12 mouse cellular contexts compared by ENCODE assay signal in genomic region chr4:98511964-98512743, GRCm38 (mm10).
DNase-seq lines count a peak whose midpoint lies in the region; ATAC-seq and TF ChIP-seq lines count a peak whose summit lies in the region.
"Had no signal": no experiment of that assay in that cellular context is flagged by ENCODE, and none has a peak within 500 bp of the region (broad histone marks: within the 10 kb centered on the region; RNA-seq: fewer than 3 reads in every experiment).

No protein-coding gene starts in this region.

- no peaks in the 10 kb centered on the region for H3K4me1 ChIP-seq in embryonic facial prominence, embryonic 11.5 days (ENCODE audit: control insufficient read depth, insufficient read depth, low read length)
- peaks cover 10% of the 10 kb centered on the region for H3K4me1 ChIP-seq in embryonic facial prominence, embryonic 10.5 days
- H3K4me1 ChIP-seq in hindbrain, postnatal 0 days (ENCODE audit: insufficient read depth, low read length) = no peaks in the 10 kb centered on the region
- no peaks in the 10 kb centered on the region for H3K4me1 ChIP-seq in hindbrain, embryonic 12.5 days
- H3K4me1 ChIP-seq in forebrain, embryonic 13.5 days = peaks cover 23% of the 10 kb centered on the region

- H3K27me3 ChIP-seq in embryonic facial prominence, embryonic 11.5 days (ENCODE audit: control insufficient read depth, insufficient read depth, low read length) = no peaks in the 10 kb centered on the region
- H3K27me3 ChIP-seq in embryonic facial prominence, embryonic 10.5 days (replicated peaks; ENCODE audit: low read depth, poor library complexity, severe bottlenecking) = no peaks in the 10 kb centered on the region
- no peaks in the 10 kb centered on the region for H3K27me3 ChIP-seq in hindbrain, postnatal 0 days (ENCODE audit: insufficient read depth, low read length)
- no peaks in the 10 kb centered on the region for H3K27me3 ChIP-seq in hindbrain, embryonic 12.5 days
- no peaks in the 10 kb centered on the region for H3K27me3 ChIP-seq in forebrain, embryonic 13.5 days

- peak; percentile 26; the same call in 1 of the 2 replicates for TF ChIP-seq CTCF in hindbrain, postnatal 0 days (IDR thresholded peaks at IDR 0.05; ENCODE audit: low read depth)

- H3K9ac ChIP-seq in embryonic facial prominence, embryonic 11.5 days (replicated peaks; ENCODE audit: low read length) = no peak overlapping the region
- H3K9ac ChIP-seq in hindbrain, postnatal 0 days (replicated peaks; ENCODE audit: low read length) = no peak overlapping the region
- H3K9ac ChIP-seq in hindbrain, embryonic 12.5 days = no peak overlapping the region
- H3K9ac ChIP-seq in forebrain, embryonic 13.5 days = no peak overlapping the region
- H3K9ac ChIP-seq: hindbrain, embryonic 14.5 days had no signal

- WGBS in embryonic facial prominence, embryonic 11.5 days = 87% methylated on average over 10 of the region's 10 CpGs
- WGBS in embryonic facial prominence, embryonic 10.5 days = 86% methylated on average over 10 of the region's 10 CpGs
- WGBS in hindbrain, postnatal 0 days = 66% methylated on average over 10 of the region's 10 CpGs
- WGBS in hindbrain, embryonic 12.5 days = 84% methylated on average over 10 of the region's 10 CpGs
- 78% methylated on average over 10 of the region's 10 CpGs for WGBS in forebrain, embryonic 13.5 days

- no peaks in the 10 kb centered on the region for H3K36me3 ChIP-seq in embryonic facial prominence, embryonic 11.5 days (replicated peaks; ENCODE audit: control insufficient read depth, insufficient read depth, low read depth, low read length)
- no peaks in the 10 kb centered on the region for H3K36me3 ChIP-seq in embryonic facial prominence, embryonic 10.5 days (replicated peaks)
- H3K36me3 ChIP-seq in hindbrain, postnatal 0 days (ENCODE audit: insufficient read depth, low read length) = no peaks in the 10 kb centered on the region
- no peaks in the 10 kb centered on the region for H3K36me3 ChIP-seq in hindbrain, embryonic 12.5 days
- no peaks in the 10 kb centered on the region for H3K36me3 ChIP-seq in forebrain, embryonic 13.5 days (ENCODE audit: poor library complexity, severe bottlenecking)

- no peak overlapping the region for H3K4me2 ChIP-seq in embryonic facial prominence, embryonic 11.5 days (ENCODE audit: low read depth, low read length)
- H3K4me2 ChIP-seq in hindbrain, postnatal 0 days (ENCODE audit: low read depth, low read length) = no peak overlapping the region
- H3K4me2 ChIP-seq in hindbrain, embryonic 12.5 days (replicated peaks) = no peak overlapping the region
- H3K4me2 ChIP-seq in forebrain, embryonic 13.5 days = no peak overlapping the region
- H3K4me2 ChIP-seq: hindbrain, embryonic 14.5 days had no signal

- no peak overlapping the region for H3K4me3 ChIP-seq in embryonic facial prominence, embryonic 11.5 days (ENCODE audit: low read depth, low read length)
- no peak overlapping the region for H3K4me3 ChIP-seq in embryonic facial prominence, embryonic 10.5 days
- H3K4me3 ChIP-seq in hindbrain, postnatal 0 days (ENCODE audit: low read length) = no peak overlapping the region
- H3K4me3 ChIP-seq in hindbrain, embryonic 12.5 days = no peak overlapping the region
- H3K4me3 ChIP-seq in forebrain, embryonic 13.5 days = no peak overlapping the region

- H3K27ac ChIP-seq in embryonic facial prominence, embryonic 11.5 days (replicated peaks; ENCODE audit: low read depth, low read length) = no peak overlapping the region
- H3K27ac ChIP-seq in embryonic facial prominence, embryonic 10.5 days (replicated peaks) = no peak overlapping the region
- H3K27ac ChIP-seq in hindbrain, postnatal 0 days = no peak overlapping the region
- H3K27ac ChIP-seq in hindbrain, embryonic 12.5 days = no peak overlapping the region
- H3K27ac ChIP-seq in forebrain, embryonic 13.5 days = peak overlapping the region; percentile 16; the same call in 1 of the 2 replicates
- H3K27ac ChIP-seq: hindbrain, embryonic 14.5 days had no signal

- ATAC-seq in embryonic facial prominence, embryonic 11.5 days (replicated peaks; ENCODE audit: insufficient number of reproducible peaks, low FRiP score, low TSS enrichment, low read depth) = no peak
- no peak; the same call in 1 of the 2 replicates for ATAC-seq in hindbrain, postnatal 0 days
- ATAC-seq in hindbrain, embryonic 12.5 days (ENCODE audit: low FRiP score) = no peak
- no peak for ATAC-seq in forebrain, embryonic 13.5 days

- DNase-seq in embryonic facial prominence, embryonic 11.5 days (ENCODE audit: low spot score) = peak; percentile 22
- no peak for DNase-seq in embryonic facial prominence, embryonic 10.5 days (ENCODE audit: low spot score)
- peak; percentile 38 for DNase-seq in hindbrain, postnatal 0 days (ENCODE audit: low spot score)
- peak; percentile 62 for DNase-seq in 3T3-L1 (ENCODE audit: low read depth, low spot score)
- DNase-seq in ovary, postnatal 36 days (ENCODE audit: low spot score) = no peak
- DNase-seq in cerebellum, postnatal 36 days = no peak
- DNase-seq: gastrocnemius, postnatal 14 days; retina, postnatal 1 day; spleen, adult 18-20 months had no signal

- no peaks in the 10 kb centered on the region for H3K9me3 ChIP-seq in embryonic facial prominence, embryonic 11.5 days (replicated peaks; ENCODE audit: control insufficient read depth, low read length)
- H3K9me3 ChIP-seq in embryonic facial prominence, embryonic 10.5 days = no peaks in the 10 kb centered on the region
- H3K9me3 ChIP-seq in hindbrain, postnatal 0 days (ENCODE audit: low read length) = no peaks in the 10 kb centered on the region
- H3K9me3 ChIP-seq in hindbrain, embryonic 12.5 days (replicated peaks) = no peaks in the 10 kb centered on the region
- no peaks in the 10 kb centered on the region for H3K9me3 ChIP-seq in forebrain, embryonic 13.5 days (replicated peaks)

Comparison
In these comparisons a context has a peak if more than half of its experiments do, and no peak if none do; other contexts are left out.
1. DNase-seq: peak in embryonic facial prominence, embryonic 11.5 days (single experiment), hindbrain, postnatal 0 days (single experiment) and 3T3-L1 (single experiment); none in embryonic facial prominence, embryonic 10.5 days (single experiment), ovary, postnatal 36 days (single experiment) and cerebellum, postnatal 36 days (0 of 2).